8 mouse cellular contexts compared by ENCODE assay signal in genomic region chr5:121450476-121450875, GRCm38 (mm10). TPM values are rescaled to one million over a fixed set of nuclear protein-coding genes. Genes with fewer than 3 reads are reported as not detected.
A peak's percentile ranks its signal among the peaks of the same experiment; 100 is the strongest.
DNase-seq lines count a peak whose midpoint lies in the region; ATAC-seq and TF ChIP-seq lines count a peak whose summit lies in the region.

No protein-coding gene starts in this region.

- peaks cover 37% of the 10 kb centered on the region for H3K4me1 ChIP-seq in forebrain, embryonic 10.5 days
- peaks cover 4% of the 10 kb centered on the region; the same call in 1 of the 2 replicates for H3K4me1 ChIP-seq in forebrain, embryonic 11.5 days (replicated peaks; ENCODE audit: control insufficient read depth, insufficient read depth, low read length)
- H3K4me1 ChIP-seq in stomach, embryonic 15.5 days: peaks cover 26% of the 10 kb centered on the region
- H3K4me1 ChIP-seq in stomach, postnatal 0 days (replicated peaks; ENCODE audit: control insufficient read depth, insufficient read depth): peaks cover 8% of the 10 kb centered on the region
- H3K4me1 ChIP-seq in limb, embryonic 13.5 days: peaks cover 28% of the 10 kb centered on the region

- TF ChIP-seq EP300 in stomach, postnatal 0 days (optimal IDR thresholded peaks at IDR 0.05): no peak

- no peak overlapping the region for H3K9ac ChIP-seq in forebrain, embryonic 11.5 days (ENCODE audit: low read length)
- no peak overlapping the region for H3K9ac ChIP-seq in stomach, embryonic 15.5 days
- no peak overlapping the region for H3K9ac ChIP-seq in stomach, postnatal 0 days (ENCODE audit: low read length)
- peak overlapping the region; percentile 6; the same call in 1 of the 2 replicates for H3K9ac ChIP-seq in limb, embryonic 13.5 days

- peak overlapping the region; percentile 92; the same call in 1 of the 2 replicates for H3K4me3 ChIP-seq in forebrain, embryonic 10.5 days
- H3K4me3 ChIP-seq in forebrain, embryonic 11.5 days (ENCODE audit: low read depth, low read length): no peak overlapping the region
- H3K4me3 ChIP-seq in stomach, embryonic 15.5 days (replicated peaks): 0 out of 2 replicates have a peak overlapping the region, but pooled peaks have one; percentile 3
- no peak overlapping the region for H3K4me3 ChIP-seq in stomach, postnatal 0 days (ENCODE audit: low read depth, low read length)
- no peak overlapping the region; the same call in 1 of the 2 replicates for H3K4me3 ChIP-seq in limb, embryonic 13.5 days

- no peak for ATAC-seq in forebrain, embryonic 11.5 days (replicated peaks; ENCODE audit: low FRiP score)
- ATAC-seq in stomach, embryonic 15.5 days (ENCODE audit: insufficient read depth, low FRiP score, low read depth): no peak
- no peak for ATAC-seq in stomach, postnatal 0 days (ENCODE audit: low FRiP score, low TSS enrichment)
- no peak for ATAC-seq in limb, embryonic 13.5 days (ENCODE audit: low FRiP score, low read depth)

- no peaks in the 10 kb centered on the region for H3K9me3 ChIP-seq in forebrain, embryonic 10.5 days
- no peaks in the 10 kb centered on the region for H3K9me3 ChIP-seq in forebrain, embryonic 11.5 days (ENCODE audit: control insufficient read depth, low read length)
- no peaks in the 10 kb centered on the region for H3K9me3 ChIP-seq in stomach, embryonic 15.5 days
- H3K9me3 ChIP-seq in stomach, postnatal 0 days (ENCODE audit: control insufficient read depth, low read length): no peaks in the 10 kb centered on the region
- no peaks in the 10 kb centered on the region for H3K9me3 ChIP-seq in limb, embryonic 13.5 days

- no peak overlapping the region for H3K4me2 ChIP-seq in forebrain, embryonic 11.5 days (ENCODE audit: low read depth, low read length, severe bottlenecking)
- peak overlapping the region; percentile 21; the same call in 1 of the 2 replicates for H3K4me2 ChIP-seq in stomach, embryonic 15.5 days
- no peak overlapping the region for H3K4me2 ChIP-seq in stomach, postnatal 0 days (replicated peaks; ENCODE audit: low read depth)
- H3K4me2 ChIP-seq in limb, embryonic 13.5 days (replicated peaks): peak overlapping the region; percentile 91; the same call in 1 of the 2 replicates

- DNase-seq in forebrain, embryonic 10.5 days (ENCODE audit: extremely low spot score, low spot score): no peak
- DNase-seq in forebrain, embryonic 11.5 days (ENCODE audit: low spot score): no peak
- DNase-seq in stomach, postnatal 0 days (ENCODE audit: low spot score): no peak
- DNase-seq in embryo, embryonic 11 days: no peak
- DNase-seq in cerebellum, postnatal 10 days: no peak
- DNase-seq in gastrocnemius, postnatal 10 days: no peak

- H3K27me3 ChIP-seq in forebrain, embryonic 10.5 days (ENCODE audit: poor library complexity, severe bottlenecking): no peaks in the 10 kb centered on the region
- H3K27me3 ChIP-seq in forebrain, embryonic 11.5 days (ENCODE audit: control insufficient read depth, insufficient read depth, low read length): no peaks in the 10 kb centered on the region
- no peaks in the 10 kb centered on the region for H3K27me3 ChIP-seq in stomach, embryonic 15.5 days (replicated peaks)
- H3K27me3 ChIP-seq in stomach, postnatal 0 days (ENCODE audit: control insufficient read depth, insufficient read depth, low read length): no peaks in the 10 kb centered on the region
- H3K27me3 ChIP-seq in limb, embryonic 13.5 days: no peaks in the 10 kb centered on the region

- no peak for TF ChIP-seq CTCF in stomach, postnatal 0 days (IDR thresholded peaks at IDR 0.05; ENCODE audit: low read depth)

- H3K27ac ChIP-seq in forebrain, embryonic 10.5 days: no peak overlapping the region
- H3K27ac ChIP-seq in forebrain, embryonic 11.5 days (ENCODE audit: low read depth, low read length): no peak overlapping the region
- no peak overlapping the region for H3K27ac ChIP-seq in stomach, embryonic 15.5 days
- no peak overlapping the region for H3K27ac ChIP-seq in stomach, postnatal 0 days (replicated peaks)
- H3K27ac ChIP-seq in limb, embryonic 13.5 days: no peak overlapping the region

- 90% methylated on average over 9 of the region's 9 CpGs for WGBS in forebrain, embryonic 10.5 days
- 93% methylated on average over 9 of the region's 9 CpGs for WGBS in forebrain, embryonic 11.5 days
- WGBS in stomach, embryonic 15.5 days: 74% methylated on average over 9 of the region's 9 CpGs
- WGBS in stomach, postnatal 0 days: 74% methylated on average over 9 of the region's 9 CpGs
- 86% methylated on average over 9 of the region's 9 CpGs for WGBS in limb, embryonic 13.5 days

- peaks cover 48% of the 10 kb centered on the region for H3K36me3 ChIP-seq in forebrain, embryonic 10.5 days (replicated peaks)
- H3K36me3 ChIP-seq in forebrain, embryonic 11.5 days (ENCODE audit: control insufficient read depth, insufficient read depth, low read length): peaks cover 3% of the 10 kb centered on the region; the same call in 1 of the 2 replicates
- H3K36me3 ChIP-seq in stomach, embryonic 15.5 days: peaks cover 30% of the 10 kb centered on the region
- peaks cover 13% of the 10 kb centered on the region for H3K36me3 ChIP-seq in stomach, postnatal 0 days (ENCODE audit: control insufficient read depth, insufficient read depth, low read length)
- peaks cover 46% of the 10 kb centered on the region for H3K36me3 ChIP-seq in limb, embryonic 13.5 days

RNA-seq across cellular contexts. Expression of gene Tmem116, which starts 1.2 kb away (rescaled TPM):
- 1.00 and 1.0 TPM in 2 replicates for polyA plus RNA-seq in forebrain, embryonic 10.5 days (2016; fragmentation: Nextera tagmentation; extraction: Ambion mirVana)
- polyA plus RNA-seq in forebrain, embryonic 11.5 days (2014; fragmentation: Nextera tagmentation; extraction: Ambion mirVana): 1.4 and 1.9 TPM in 2 replicates
- polyA plus RNA-seq in stomach, embryonic 15.5 days (2015; fragmentation: Nextera tagmentation; extraction: Ambion mirVana): 3.1 and 5.0 TPM in 2 replicates
- 4.5 and 4.8 TPM in 2 replicates for polyA plus RNA-seq in stomach, postnatal 0 days (2015; fragmentation: Nextera tagmentation; extraction: Ambion mirVana)
- polyA plus RNA-seq in limb, embryonic 13.5 days (2015; fragmentation: Nextera tagmentation; extraction: Ambion mirVana): 1.8 and 2.5 TPM in 2 replicates
- total RNA-seq in gastrocnemius, postnatal 10 days (2021): 1 to 10 TPM; 6.4 to 7.1 TPM

RNA-seq across cellular contexts. Expression of gene Erp29, which starts 1.8 kb away (rescaled TPM):
- 131 and 140 TPM in 2 replicates for polyA plus RNA-seq in forebrain, embryonic 10.5 days (2016; fragmentation: Nextera tagmentation; extraction: Ambion mirVana)
- polyA plus RNA-seq in forebrain, embryonic 11.5 days (2014; fragmentation: Nextera tagmentation; extraction: Ambion mirVana): 119 and 127 TPM in 2 replicates
- 186 and 192 TPM in 2 replicates for polyA plus RNA-seq in stomach, embryonic 15.5 days (2015; fragmentation: Nextera tagmentation; extraction: Ambion mirVana)
- 142 and 143 TPM in 2 replicates for polyA plus RNA-seq in stomach, postnatal 0 days (2015; fragmentation: Nextera tagmentation; extraction: Ambion mirVana)
- 158 and 161 TPM in 2 replicates for polyA plus RNA-seq in limb, embryonic 13.5 days (2015; fragmentation: Nextera tagmentation; extraction: Ambion mirVana)
- 10 to 100 TPM; 70.3 to 80.6 TPM for total RNA-seq in gastrocnemius, postnatal 10 days (2021)

RNA-seq across cellular contexts. Expression of gene Naa25, which starts 52.7 kb away (rescaled TPM):
- 59.9 and 61.5 TPM in 2 replicates for polyA plus RNA-seq in forebrain, embryonic 10.5 days (2016; fragmentation: Nextera tagmentation; extraction: Ambion mirVana)
- 53.2 and 53.4 TPM in 2 replicates for polyA plus RNA-seq in forebrain, embryonic 11.5 days (2014; fragmentation: Nextera tagmentation; extraction: Ambion mirVana)
- polyA plus RNA-seq in stomach, embryonic 15.5 days (2015; fragmentation: Nextera tagmentation; extraction: Ambion mirVana): 40.2 and 41.8 TPM in 2 replicates
- 21.6 and 22.0 TPM in 2 replicates for polyA plus RNA-seq in stomach, postnatal 0 days (2015; fragmentation: Nextera tagmentation; extraction: Ambion mirVana)
- 38.3 and 40.6 TPM in 2 replicates for polyA plus RNA-seq in limb, embryonic 13.5 days (2015; fragmentation: Nextera tagmentation; extraction: Ambion mirVana)
- 10 to 100 TPM; 22.2 to 23.7 TPM for total RNA-seq in gastrocnemius, postnatal 10 days (2021)

RNA-seq across cellular contexts. Expression of gene Adam1b, which starts 52.8 kb away (rescaled TPM):
- polyA plus RNA-seq in forebrain, embryonic 10.5 days (2016; fragmentation: Nextera tagmentation; extraction: Ambion mirVana): not detected in 2 replicates
- 0.07 TPM in 1 of 2 replicates, not detected in the other for polyA plus RNA-seq in forebrain, embryonic 11.5 days (2014; fragmentation: Nextera tagmentation; extraction: Ambion mirVana)
- 0.05 and 0.09 TPM in 2 replicates for polyA plus RNA-seq in stomach, embryonic 15.5 days (2015; fragmentation: Nextera tagmentation; extraction: Ambion mirVana)
- polyA plus RNA-seq in stomach, postnatal 0 days (2015; fragmentation: Nextera tagmentation; extraction: Ambion mirVana): not detected in 2 replicates
- polyA plus RNA-seq in limb, embryonic 13.5 days (2015; fragmentation: Nextera tagmentation; extraction: Ambion mirVana): not detected in 2 replicates
- total RNA-seq in gastrocnemius, postnatal 10 days (2021): not detected

Comparison
In these comparisons a context has a peak if more than half of its experiments do, and no peak if none do; other contexts are left out.
1. H3K4me3 ChIP-seq: peak in forebrain, embryonic 10.5 days (single experiment) and stomach, embryonic 15.5 days (single experiment); none in forebrain, embryonic 11.5 days (single experiment), stomach, postnatal 0 days (single experiment) and limb, embryonic 13.5 days (single experiment).
2. H3K4me2 ChIP-seq: peak in stomach, embryonic 15.5 days (single experiment) and limb, embryonic 13.5 days (single experiment); none in forebrain, embryonic 11.5 days (single experiment) and stomach, postnatal 0 days (single experiment).